Mouse (Mus musculus) lung, adult 18-20 months (tissue): ENCODE data around the gene Ttc7b.

Experiments used
- DNase-seq, 2 experiments: peaks; one replicate each; pipeline ENCODE4 v3.0.0; 2022; ENCODE audit warnings: mixed read lengths in 2 of 2

Ttc7b gene

DNA sequence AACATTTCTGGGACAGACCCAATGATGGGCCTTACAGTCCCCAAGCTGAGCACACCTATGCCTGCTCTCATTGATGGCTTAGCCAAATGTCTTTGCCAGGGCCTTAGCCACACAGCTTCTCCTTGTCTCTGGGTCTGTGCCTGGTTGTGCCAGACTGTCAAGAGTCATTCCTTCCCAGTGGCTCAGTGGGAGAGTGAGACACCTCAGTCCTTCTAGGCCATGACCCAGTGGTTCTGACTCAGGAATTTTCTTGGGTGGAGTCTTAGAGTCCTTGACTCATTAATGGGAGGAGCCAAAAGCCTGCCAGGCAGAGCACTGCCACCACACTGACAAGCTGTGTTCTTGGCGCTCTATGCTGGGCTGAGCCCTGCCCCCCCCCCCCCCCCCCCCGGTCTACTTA is 193.9 kb downstream of the Ttc7b start:
- DNase-seq: peak; percentile 24 to 56

DNA sequence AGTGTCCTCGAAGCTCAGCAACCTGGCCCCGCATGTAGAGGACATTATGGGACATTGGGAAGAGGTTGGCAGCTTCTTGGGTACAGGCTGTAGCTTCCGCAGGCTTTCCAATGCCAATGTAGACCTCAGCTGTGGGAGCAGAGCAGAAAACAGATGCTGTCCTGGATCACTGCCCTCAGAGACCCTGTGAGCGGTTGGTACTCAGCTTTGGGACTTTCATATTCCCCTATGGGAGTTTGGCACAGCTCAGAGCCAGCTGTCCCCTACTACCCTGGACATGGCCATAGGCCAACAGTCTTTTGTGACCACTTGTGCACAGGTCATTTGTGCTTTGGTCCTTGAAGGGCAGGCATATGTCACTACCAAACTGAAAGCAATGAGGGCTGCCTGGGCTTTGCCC is 195.0 kb downstream of the Ttc7b start:
- DNase-seq: no peak

DNA sequence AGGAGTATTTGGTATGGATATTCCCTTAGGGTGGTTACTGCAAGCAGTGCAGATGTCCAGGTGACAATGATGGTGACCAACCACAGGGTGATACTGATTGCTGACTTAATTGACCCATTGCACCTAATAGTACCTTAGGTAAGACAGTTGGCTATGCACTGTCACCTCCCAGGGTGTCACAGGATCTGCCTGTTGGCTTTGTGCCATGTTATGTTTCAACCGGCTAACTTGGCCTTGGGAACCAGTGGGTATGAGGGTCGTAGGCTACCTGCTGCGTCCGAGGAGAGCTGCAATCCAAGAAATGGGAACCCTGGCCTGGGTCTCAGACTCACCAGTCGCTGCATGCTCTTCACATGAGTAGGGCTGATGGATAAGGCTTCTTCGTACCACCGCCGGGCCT is 195.4 kb downstream of the Ttc7b start:
- no peak for DNase-seq

DNA sequence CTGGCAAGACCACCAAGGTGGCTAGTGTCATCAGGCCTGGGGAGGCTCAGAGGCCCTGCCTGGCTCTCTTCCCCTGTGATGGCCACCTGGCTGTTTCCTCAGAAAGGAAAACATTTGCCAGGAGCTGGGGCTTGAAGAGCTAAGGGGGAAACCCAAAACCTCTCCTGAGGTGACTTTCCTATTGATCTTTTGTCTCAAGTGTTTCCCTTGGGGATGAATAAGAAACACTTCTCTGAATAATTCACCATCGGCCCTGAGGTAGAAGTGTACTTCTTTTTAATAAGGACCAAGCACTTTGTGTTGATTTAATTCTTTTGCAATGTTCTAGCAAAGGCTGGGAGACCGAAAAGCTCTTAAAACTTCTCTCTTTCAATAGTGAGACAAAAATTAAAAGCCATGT is 197.0 kb downstream of the Ttc7b start:
- DNase-seq: peak; percentile 34 to 56

DNA sequence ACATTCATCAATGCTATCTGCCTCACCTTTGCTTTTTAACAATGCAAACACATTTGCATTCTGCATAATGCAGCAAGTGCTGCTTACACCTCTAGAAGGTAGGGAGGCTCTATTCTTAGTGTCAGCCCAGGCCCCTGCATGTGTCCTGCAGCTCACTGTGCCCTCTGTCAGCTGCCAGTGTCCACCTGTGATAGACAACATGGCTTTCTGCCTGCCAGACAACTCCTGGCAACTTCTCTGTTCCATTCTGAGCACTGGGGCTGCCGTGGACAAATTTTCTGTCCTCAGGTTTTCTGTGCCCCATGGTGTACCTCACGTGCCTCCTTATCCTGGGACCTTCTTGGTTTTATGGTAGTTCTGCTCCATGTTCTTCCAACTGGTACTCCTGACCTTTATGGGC is 198.4 kb downstream of the Ttc7b start:
- DNase-seq: no peak

DNA sequence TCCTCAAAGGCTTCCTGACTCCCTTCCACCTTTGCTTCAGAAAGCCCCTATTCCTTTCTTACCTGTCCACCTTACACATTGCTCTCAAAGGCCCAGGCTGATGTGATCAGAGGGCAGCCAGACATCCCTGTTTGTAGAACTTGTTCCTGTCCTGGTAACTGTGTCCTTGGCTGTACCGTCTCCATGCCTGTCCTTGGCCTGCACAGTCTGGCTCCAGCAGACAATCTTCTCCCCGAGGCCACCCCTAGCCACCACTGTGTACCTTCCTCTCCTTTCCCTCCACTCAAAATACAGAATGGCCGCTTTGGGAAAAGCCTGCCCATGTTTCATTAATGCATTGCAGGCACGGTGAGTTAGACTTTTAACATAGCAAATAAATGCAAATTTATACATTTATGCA is 199.1 kb downstream of the Ttc7b start:
- no peak for DNase-seq

DNA sequence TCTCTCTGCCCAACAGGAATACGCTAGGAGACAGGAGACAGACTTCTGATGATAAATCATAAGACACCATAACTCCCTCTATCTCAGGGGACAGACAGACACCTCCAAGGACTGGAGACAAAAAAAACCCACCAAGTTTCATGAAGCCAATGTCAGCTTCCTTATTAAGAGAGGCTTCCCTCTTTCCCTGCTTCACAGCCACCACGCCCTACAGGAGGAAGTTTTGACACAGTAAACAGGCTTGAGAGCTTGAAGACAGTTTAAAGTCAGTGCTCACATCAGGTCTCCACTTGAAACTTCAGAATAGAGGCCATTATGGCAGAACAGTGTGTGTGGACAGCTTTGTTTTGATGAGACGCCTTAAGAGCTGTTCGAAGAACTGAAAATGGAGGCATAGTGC is 200.9 kb downstream of the Ttc7b start:
- DNase-seq: no peak

DNA sequence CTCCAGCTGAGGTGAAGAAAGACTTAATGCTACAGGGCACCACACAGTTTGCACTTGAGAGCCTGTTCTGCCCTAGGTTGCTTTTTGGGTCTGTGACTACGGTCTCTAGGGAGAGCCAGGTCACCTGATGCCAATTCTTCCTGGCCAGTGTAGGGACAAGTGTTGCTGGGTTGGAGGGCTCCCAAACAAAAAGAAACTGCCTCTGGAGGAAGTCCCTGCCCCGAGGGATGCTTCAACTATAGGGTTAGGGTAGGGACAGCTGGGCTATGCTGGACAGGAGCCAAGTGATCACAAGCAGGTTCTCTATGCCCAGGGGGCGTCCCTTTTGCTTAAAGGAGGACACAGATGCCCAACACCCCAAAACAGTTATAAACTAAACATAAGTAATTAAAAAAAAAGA is 202.7 kb downstream of the Ttc7b start:
- no peak for DNase-seq

DNA sequence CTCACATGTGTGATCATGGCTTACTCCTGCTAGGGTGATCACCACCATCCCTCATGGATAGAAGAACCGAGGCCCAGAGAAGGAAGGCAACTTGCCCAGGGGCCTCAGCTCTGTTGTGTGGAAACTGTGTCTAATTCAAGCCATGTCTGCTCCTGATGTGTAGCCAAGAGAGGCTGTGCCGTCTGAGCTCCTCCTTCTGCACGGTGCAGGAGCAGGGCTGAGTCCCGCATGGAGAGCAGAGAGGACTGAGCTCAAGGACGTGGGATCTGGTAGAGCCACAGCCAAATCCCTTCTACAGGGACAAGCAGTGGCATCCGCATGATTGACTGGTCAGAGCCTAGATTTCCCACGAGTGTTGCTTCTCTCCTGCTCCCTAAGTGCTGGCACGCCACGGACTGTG is 204.5 kb downstream of the Ttc7b start:
- no peak for DNase-seq

DNA sequence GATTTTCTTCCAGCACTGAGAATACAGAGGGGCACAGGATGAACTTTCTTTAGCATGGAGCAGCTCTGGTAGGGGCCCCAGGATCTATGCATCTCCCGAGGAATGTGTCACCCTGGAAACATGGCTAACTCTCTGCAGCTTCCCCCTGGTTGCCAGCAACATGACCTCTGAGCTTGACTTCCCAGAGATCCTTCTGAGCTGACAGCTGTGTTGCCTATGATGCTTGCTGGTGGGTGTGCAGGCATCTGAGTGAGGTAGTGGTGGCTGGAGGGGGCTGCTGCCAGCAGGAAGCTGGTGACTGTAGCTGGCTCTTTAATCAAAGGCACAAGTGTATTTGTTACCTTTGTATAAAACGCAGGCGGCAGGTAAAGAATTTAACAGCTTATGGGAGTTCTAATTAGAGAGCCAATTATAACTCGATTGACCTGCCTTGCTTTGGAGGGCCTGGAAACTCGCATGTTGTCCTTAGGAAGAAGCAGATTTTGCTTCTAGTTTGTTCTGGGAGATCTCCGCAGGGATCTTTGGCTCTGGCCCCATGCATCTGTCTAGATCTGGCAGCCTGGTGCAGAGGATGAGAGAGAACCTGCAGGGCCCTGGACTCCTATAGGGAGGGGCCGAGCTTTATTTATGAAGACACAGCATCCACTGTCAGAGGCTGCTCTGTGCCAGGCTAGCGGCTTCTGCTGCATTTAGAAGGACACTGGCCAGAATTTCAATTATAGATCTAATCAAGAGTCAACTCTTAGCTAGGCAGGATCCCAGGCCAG is 205.3 kb downstream of the Ttc7b start:
- DNase-seq: no peak

DNA sequence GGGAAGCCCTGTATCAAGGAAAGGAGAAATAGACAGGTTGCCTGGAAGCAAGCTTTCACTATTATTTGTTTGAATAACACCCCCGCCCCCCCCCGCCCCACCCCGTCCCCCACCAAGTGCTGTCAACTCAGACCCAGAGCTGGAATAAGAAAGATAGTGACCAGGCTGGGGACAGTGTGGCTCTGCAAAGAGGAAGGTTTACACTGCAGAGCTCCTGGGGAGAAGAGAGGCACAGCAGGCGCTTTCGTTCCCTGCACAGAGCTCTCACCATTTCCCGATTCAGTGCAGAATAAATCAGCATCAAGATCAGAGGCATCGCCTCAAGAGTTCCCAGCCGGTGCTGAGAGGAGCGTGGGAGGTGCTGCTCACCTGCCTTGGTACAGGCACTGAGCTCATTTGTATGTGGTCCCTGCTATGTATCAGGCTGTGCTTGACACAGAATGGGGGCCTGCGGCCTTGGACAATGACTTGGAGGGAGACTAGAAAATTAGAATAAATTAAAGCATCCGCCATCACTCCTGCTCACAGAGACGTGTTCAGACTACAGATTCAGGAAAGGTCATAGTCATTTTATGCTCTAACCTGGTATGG is 206.7 kb downstream of the Ttc7b start:
- DNase-seq: no peak

DNA sequence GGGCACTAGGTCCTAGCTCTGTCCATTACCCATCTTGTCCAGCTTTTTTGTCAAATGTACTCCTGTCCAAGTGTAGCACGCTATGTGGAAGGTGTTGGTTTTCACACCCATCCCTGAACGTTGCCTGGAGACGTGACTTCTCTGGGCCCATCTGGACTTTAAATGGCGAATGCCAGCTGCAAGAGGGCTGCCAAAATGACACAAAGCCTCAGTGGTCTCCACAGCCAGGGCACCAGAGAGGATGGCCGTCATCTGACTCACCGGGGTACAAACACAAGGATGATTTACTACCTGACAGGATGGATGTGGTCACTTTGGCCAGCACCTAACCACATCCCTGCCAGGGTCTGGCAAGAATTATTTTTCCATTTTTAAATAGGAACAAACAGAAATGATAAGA is 207.4 kb downstream of the Ttc7b start:
- no peak for DNase-seq

DNA sequence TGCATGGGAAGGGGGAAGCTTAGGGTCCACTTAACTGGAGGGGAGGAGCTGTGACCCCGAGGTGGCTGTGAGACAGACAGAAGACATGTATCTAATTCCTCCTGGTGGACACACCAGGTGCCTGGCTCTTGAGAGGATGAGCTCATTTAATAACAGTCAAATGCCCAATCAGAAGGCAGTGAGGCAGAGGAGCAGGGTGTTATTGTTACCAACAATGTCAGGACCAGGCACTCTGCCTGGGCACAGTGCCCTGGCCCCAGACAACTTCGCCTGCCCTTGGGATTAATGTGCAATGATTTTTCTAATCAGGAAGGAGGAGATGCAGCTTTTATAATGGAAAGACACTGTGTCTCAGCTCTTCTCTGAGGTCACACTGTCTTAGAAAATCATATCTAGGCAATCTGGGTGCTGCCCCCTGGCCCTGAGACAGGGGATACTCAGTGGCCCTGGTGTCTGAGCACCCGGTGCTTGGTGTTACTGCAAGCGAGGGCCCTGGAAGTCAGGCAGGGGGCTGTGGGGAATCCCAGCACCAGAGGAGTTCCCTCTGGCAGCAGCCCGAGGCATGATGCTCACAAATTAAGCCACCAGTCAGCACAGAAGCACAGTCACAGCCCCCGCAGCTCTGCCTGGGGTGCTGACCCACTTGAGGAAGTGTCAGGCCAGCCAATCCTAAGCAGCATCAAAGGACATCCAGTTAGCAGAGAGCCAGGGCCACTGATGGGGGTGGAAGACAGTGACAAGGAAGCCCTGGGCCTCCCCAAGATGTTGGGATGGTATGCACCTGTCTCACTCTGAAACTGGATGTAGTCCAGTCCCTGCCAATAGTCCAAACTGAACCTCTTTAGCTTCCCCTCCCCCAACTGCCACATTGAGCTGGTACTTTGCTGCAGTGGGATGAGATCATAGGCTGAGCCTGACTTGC is 209.9 kb downstream of the Ttc7b start:
- DNase-seq: no peak

DNA sequence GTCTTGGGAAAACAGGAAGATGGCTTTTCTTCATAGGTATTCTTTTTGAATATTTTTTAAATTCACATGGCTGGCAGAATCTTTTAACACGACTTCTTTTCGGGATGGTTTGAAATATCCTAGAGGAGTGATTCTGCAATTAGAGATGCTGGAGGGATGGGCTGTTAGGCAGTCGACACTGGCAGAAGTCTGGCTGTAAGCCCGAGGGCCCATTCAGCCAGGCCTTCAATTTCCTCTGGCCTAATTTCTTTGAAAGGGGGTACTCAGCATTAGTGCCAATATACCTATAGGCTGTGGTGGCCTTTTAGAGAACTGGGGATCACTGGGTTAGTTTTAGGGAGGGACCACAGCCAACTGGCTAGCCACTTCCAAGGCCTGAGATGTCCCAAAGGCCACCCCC is 211.4 kb downstream of the Ttc7b start:
- no peak for DNase-seq

DNA sequence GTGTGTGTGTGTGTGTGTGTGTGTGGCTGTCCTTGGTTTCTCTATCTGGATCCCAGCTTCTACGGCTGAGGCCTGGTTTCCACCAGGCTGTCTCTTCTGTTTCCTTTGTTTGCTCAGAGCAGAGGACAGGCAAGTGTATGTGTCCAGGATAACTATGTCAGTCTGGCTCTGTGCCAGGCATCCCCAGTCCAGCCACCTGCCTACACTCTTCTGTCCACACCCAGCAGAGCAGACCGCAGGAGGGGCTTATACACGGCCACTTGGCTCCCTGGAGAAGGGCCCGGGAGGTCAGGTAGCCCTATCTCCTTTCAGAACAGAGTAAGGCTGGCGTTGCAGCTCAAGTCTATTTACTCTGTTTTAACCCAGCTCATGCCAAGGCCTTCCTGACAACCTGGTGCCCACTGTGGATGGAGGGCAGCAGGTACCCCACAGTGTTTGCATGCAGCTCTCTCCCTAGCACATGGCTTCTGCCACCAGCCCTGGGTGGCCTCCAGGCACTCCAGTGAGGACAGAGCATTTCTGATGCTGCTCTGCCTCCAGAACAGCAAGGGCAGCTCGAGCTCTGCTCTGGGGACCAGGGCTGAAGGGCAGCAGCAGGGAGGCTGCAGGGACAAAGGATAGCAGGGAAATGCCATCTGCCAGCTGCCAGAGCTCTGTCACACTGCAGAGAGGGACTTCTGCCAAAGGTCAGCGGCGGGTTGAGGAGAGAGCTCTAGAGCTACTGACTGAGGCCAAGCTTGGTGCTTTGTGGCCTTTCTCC is 212.9 kb downstream of the Ttc7b start:
- DNase-seq: peak; percentile 22 to 36

DNA sequence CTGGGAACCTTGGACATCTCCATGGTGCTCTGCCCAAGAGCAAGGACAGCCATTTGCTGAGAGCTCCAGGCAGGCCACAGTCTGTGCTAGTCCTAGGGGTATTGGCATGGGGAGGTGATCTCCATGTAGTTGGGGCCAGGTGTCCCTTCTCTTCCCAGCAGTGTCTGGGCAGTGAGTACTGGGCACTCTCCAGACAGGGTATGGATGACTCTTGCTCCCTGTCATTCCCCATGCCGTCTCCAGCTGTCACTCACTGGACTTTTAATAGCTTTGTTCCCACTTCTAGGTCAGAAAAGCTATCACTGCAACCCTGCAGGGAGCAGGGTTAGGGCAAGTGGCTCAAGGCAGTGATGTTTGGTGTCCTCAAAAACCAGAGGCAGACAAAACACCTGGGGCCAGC is 214.3 kb downstream of the Ttc7b start:
- no peak for DNase-seq

DNA sequence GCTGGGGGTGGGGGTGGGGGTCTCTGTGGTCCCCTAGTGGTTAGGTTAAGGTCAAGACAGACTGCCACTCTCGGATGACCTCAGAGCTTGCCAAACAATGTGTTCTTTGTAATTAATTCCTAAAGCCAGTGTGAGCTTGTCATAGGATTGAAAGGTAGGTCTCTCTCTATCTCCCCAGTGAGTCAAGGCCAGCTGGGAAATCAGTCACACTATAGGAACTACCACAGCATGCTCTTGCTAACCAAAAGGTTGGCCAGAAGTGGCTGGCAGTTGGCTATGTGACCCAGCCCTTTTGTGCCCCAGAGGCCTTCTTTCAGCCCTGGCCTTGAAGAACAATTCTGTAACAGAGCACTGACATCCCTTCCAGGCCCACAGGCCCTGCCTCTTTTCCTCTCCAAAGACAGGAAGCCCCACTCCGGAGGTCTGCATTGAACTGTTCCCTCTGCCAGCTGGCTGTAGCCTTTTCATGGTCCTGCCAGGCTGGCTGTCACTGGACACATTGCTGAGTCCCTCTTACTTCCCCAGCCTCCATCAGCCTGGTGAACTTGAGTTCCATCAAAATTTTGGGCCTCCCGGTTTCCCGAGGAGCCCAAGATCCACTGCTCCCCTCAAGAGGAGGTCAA is 215.5 kb downstream of the Ttc7b start:
- no peak for DNase-seq

DNA sequence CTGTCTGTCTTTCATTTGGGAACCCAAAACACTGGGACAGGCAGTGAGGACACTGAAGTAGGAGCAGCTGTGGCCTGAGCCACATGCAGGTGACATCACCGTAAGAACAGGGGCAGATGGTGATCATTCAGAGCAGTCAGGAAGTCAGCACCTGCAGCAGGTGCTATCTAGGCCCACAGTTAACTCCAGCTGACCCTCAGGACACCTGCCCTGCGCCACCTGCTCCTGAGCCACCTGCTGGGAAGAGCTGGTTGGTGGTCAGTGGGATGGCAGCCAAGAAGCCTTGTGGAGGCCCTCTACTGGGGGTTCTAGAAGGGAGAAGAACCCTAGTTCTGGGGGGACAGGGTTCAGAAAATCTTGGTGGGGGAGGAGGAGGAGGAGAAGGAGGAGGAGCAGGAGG is 216.3 kb downstream of the Ttc7b start:
- DNase-seq: no peak

DNA sequence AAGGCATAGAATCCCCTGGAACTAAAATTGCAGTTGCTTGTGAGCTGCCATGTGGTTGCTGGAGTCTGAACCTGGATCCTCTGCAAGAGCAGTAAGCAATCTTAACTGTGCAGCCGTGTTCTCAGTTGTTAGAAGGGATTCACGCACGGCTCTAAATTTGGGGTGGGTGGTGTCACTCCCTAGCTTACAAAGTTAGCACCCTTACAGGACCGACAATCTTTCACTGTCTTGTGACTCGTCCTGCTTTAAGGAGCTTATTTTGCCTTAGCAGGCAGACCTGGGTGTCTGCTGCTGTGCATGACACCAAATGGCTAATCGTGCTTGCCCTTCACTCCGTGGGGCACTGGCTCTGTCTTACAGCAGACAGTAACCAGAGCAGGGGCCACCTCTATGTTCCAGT is 217.5 kb downstream of the Ttc7b start:
- no peak for DNase-seq

DNA sequence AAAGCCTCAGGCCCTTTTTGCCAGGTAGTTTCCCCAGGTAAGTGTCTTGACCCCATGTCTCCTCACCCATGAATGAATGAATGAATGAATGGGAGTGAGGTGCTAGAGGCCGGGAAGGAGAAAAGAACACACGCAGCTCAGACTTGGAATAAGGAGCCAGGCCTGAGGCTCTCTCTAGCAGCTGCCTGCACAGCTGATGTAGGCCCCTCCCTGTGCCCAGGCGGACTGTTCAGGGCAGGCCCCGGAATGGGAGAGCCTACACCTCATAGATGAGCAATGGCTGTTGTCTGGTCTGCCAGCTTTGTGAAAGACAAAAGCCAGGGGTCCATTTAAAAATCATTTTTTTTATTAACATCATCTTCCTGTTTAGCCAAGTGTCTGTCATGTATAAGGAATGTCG is 220.2 kb downstream of the Ttc7b start:
- DNase-seq: no peak

DNA sequence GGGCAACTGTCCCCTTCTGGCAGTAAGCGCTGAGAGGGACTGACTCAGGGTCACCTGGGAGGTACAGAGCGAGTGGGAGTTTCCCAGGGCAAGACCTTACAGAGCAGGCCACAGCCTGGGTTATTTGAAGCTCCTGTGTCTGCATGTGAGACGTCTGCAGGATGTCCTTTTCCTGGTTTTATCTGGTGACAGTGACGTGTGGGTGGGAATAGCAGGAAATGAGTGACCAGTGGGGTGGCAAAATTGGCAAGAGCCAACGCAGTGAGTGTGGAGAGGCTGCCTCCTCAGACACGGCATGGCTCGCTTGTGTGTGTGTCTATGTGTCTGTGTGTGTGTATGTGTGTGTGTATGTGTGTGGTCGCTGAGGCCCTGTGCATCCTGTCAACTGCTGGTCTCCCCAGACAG is 221.3 kb downstream of the Ttc7b start:
- peak in 1 of 2 experiments; percentile 47 for DNase-seq

DNA sequence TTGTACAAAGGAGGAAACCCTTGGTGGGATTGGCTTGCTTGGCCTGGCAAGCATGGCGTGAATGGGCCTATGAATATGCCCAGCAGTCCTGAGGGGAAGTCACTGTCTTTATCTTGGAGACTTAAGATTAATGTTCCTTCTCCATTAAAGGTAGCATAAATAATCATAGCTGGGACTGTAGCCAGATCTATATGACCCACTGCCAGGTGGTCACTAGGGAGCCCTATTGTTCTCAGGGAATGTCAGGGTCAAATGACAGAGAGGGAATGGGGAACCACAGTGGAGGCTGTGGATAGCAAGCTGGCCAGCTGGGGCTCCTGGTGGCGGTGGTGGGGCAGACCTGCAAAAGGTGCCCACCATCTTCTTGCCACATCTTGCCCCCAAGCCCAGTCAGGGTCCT is 221.8 kb downstream of the Ttc7b start:
- DNase-seq: no peak

DNA sequence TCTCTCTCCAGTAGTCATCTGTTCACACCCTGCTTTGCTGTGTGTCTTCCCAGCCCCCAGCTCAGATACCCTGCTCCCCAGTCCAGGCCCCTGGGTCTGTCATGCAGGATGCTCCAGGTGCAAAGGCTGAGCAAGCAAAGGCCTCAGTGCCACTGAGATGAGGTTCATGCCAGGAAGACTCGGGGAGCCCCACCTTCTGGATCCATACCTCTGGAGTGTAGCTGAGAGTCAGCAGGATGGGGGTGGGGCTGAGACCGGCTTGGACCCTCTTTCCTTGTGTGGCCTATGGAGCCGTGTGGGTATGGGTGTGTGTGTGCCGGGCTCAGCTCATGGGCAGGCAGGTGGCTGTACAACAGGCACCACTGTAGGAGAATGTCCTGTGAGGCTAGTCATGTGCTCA is 222.7 kb downstream of the Ttc7b start:
- no peak for DNase-seq
